Mouse (Mus musculus) G1E (cell line): ENCODE data around the gene Csdc2.

Experiments
- CTCF ChIP-seq: IDR thresholded peaks from 2 replicates; pipeline ENCODE4 v1.5.1; 2012; ENCODE audit warnings: low read depth, low read length, inconsistent platforms, mixed read lengths
- GATA1 ChIP-seq: IDR thresholded peaks from 2 replicates; pipeline ENCODE4 v1.6.1; 2012; ENCODE audit warnings: borderline replicate concordance, low read length, inconsistent platforms, mixed read lengths

DNA sequence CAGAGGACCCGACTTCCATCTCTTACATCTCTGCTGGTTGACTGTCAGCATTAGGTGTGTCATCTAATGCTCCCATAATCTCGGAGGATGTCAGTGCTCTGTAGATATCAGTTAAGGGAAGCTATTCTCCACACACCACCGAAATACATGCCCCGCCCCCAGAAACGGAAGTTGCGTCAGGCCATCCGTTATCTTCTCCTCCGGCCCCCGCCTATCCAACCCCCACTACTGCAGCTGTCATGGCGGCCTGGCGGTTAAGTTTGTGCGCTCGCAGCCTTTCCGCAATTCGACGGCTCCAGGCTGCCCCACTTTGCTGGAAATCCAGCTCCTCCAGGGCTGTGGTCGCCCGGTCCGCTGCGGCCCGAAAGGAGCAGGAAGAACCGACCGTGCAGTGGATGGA is 43.8 kb downstream of the Csdc2 start, which contains the start of gene 1700029P11Rik:
- TF ChIP-seq CTCF (no peak), GATA1 (no peak)
